Mouse (Mus musculus) limb, embryonic 13.5 days (tissue): ENCODE measurements around the gene Bicral. TPM values are rescaled to one million over a fixed set of nuclear protein-coding genes. Genes with fewer than 3 reads are reported as not detected.
"Not testable (repeated sequence)": the region's sequence is repeated elsewhere in the genome, so short reads cannot be mapped to it uniquely, and the experiment has no call there.

Experiments
- ATAC-seq: fragments of 200-750 bp; cut with Nextera tagmentation; 2 replicates; pipeline ENCODE4 v1.8.0; 2017; ENCODE audit warnings: low read depth, moderate number of reproducible peaks, moderate TSS enrichment; ENCODE audit not compliant: low FRiP score
- H3K27ac ChIP-seq: fragments of 300-500 bp; sonication (generic); 2 replicates; pipeline ENCODE4 v1.5.1; 2015; ENCODE audit warnings: inconsistent platforms, mild to moderate bottlenecking, moderate library complexity
- H3K27me3 ChIP-seq: fragments of 300-500 bp; sonication (generic); 2 replicates; pipeline ENCODE4 v1.6.1; 2015; ENCODE audit warnings: mild to moderate bottlenecking, inconsistent platforms
- H3K36me3 ChIP-seq: fragments of 300-500 bp; sonication (generic); 2 replicates; pipeline ENCODE4 v1.6.1; 2015; ENCODE audit warnings: inconsistent platforms, mild to moderate bottlenecking, moderate library complexity
- H3K4me1 ChIP-seq: fragments of 300-500 bp; sonication (generic); 2 replicates; pipeline ENCODE4 v1.6.1; 2015; ENCODE audit warnings: inconsistent platforms
- H3K4me2 ChIP-seq: fragments of 300-500 bp; sonication (generic); replicated peaks from 2 replicates; pipeline ENCODE4 v1.6.1; 2015; ENCODE audit warnings: inconsistent platforms, mild to moderate bottlenecking, moderate library complexity
- H3K4me3 ChIP-seq: fragments of 300-500 bp; sonication (generic); 2 replicates; pipeline ENCODE4 v1.5.1; 2015; ENCODE audit warnings: moderate library complexity, mild to moderate bottlenecking, inconsistent platforms
- H3K9ac ChIP-seq: fragments of 300-500 bp; sonication (generic); 2 replicates; pipeline ENCODE4 v1.6.1; 2015; ENCODE audit warnings: mild to moderate bottlenecking, inconsistent platforms
- H3K9me3 ChIP-seq: fragments of 300-500 bp; sonication (generic); 2 replicates; pipeline ENCODE4 v1.6.1; 2016; ENCODE audit warnings: inconsistent platforms
- WGBS: fragments of 180-500 bp; shearing (Covaris S2); methylation state at CpG from one replicate; pipeline ENCODE4 v1.1.7; 2015; 5-methylcytosine and 5-hydroxymethylcytosine counted together
- polyA plus RNA-seq: library from polyadenylated mRNA; unstranded; fragments of >200 nt; fragmentation: Nextera tagmentation; extraction: Ambion mirVana; gene quantifications from 2 replicates; pipeline ENCODE4 v1.2.1, GENCODE M21; 2015

Bicral gene
- polyA plus RNA-seq, 1 experiment from 2014 or later = 4.6 TPM

DNA sequence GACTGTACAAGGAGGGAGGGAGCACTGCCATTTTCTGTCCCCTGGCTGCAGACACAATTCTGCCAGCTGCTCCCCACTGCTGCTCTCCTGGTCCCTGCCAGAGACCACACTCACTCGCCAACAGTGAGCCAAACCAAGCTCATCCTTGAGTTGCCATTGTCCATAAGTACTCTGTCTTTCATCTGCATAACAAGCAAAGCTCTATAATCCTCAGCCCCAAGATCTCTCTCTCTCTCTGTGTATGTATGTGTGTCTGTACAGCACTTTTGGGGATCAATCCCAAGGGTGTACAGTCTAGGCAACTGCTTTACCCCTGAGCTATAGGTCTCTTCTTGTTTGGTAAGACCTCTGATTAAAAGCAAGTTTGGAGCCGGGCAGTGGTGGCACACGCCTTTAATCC, 47.6 kb downstream of the Bicral start:
- no peak overlapping the region for H3K4me2 ChIP-seq
- 87% methylated on average over 3 of the region's 3 CpGs for whole genome bisulfite sequencing
- no peak overlapping the region for H3K4me3 ChIP-seq
- H3K36me3 ChIP-seq = peaks cover 81% of the 10 kb centered on the region
- no peaks in the 10 kb centered on the region for H3K9me3 ChIP-seq
- no peaks in the 10 kb centered on the region for H3K4me1 ChIP-seq
- no peaks in the 10 kb centered on the region for H3K27me3 ChIP-seq
- H3K27ac ChIP-seq = no peak overlapping the region
- no peak for ATAC-seq
- H3K9ac ChIP-seq = no peak overlapping the region

DNA sequence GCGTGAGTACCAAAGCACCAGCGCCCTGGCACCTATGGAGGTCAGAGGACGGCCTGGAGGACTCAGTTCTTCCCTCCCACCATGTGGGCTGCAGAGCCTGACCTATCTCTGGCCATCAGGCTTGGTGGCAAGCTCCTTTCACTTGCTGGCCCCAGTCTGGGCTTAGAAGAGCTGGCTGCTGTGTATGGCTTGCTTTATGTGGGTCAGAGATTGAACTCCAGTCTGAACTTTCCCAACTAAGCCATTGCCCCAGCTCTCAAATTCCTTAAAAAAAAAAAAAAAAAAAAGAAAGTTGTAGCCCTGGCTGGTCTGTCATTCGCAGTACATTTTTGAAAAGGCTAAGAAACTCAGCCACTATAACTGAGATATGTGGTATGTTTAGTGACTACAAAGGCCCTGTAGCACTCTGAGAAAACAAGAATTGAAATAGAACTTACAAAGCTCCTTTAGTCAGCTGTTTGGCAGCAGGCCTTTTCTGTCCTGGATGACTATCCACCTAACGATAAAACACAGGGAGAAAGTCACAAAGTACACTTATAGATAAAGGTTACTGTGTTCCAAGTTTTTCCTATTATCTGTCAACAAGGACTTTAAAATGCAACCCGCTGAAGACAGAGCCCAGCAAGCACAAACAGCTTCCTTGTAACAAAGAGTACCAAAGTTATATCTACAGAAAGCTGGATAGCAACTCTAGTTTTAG, 49.0 kb downstream of the Bicral start:
- no peak overlapping the region for H3K9ac ChIP-seq
- H3K27ac ChIP-seq = no peak overlapping the region
- no peak for ATAC-seq
- no peaks in the 10 kb centered on the region for H3K9me3 ChIP-seq
- no peak overlapping the region for H3K4me2 ChIP-seq
- no peaks in the 10 kb centered on the region for H3K4me1 ChIP-seq
- no peaks in the 10 kb centered on the region for H3K27me3 ChIP-seq
- peaks cover 85% of the 10 kb centered on the region for H3K36me3 ChIP-seq
- H3K4me3 ChIP-seq = no peak overlapping the region
- WGBS = 89% methylated on average over 6 of the region's 6 CpGs

DNA sequence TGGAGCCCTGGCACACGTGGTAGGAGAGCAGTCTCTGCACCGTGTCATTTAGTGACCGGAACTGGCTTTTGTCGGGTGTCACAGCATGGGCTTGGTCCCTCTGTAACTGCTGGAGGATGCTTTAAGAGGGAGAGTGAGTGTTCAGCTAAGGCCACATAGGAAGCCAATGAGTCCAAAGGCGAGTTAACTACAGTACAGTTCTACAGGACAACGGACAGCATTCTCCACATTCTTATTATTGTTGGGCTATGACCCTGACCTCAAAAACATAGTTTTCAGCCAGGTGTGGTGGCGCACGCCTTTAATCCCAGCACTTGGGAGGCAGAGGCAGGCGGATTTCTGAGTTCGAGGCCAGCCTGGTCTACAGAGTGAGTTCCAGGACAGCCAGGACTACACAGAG, 49.9 kb downstream of the Bicral start:
- H3K4me2 ChIP-seq = no peak overlapping the region
- H3K4me3 ChIP-seq = no peak overlapping the region
- no peak overlapping the region for H3K9ac ChIP-seq
- no peak for ATAC-seq
- peaks cover 83% of the 10 kb centered on the region for H3K36me3 ChIP-seq
- H3K9me3 ChIP-seq = no peaks in the 10 kb centered on the region
- no peak overlapping the region for H3K27ac ChIP-seq
- H3K27me3 ChIP-seq = no peaks in the 10 kb centered on the region
- 88% methylated on average over 10 of the region's 10 CpGs for WGBS
- H3K4me1 ChIP-seq = no peaks in the 10 kb centered on the region

DNA sequence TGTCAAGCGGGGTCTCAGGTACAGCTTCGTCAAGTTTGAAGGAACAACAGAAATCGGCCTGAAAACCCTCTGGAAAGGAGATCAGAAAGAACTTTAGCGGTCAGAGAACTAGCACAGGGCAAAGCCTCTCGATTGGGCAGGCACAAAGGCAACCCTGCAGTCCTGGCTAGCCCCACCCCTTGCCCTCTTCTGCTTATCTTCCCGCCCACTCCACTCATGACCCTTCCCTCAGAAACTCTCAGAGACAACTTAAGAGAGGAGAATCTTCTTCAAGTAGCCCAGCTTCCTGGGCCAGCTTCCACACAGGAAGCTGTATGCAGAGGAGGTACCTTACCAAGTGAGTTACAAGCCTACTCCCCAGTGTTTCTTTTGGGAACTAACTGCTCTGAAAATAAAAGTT, 56.5 kb downstream of the Bicral start:
- peaks cover 69% of the 10 kb centered on the region for H3K36me3 ChIP-seq
- WGBS = 88% methylated on average over 6 of the region's 6 CpGs
- no peaks in the 10 kb centered on the region for H3K9me3 ChIP-seq
- no peak overlapping the region for H3K27ac ChIP-seq
- no peak overlapping the region for H3K9ac ChIP-seq
- H3K4me1 ChIP-seq = no peaks in the 10 kb centered on the region
- H3K4me2 ChIP-seq = no peak overlapping the region
- H3K27me3 ChIP-seq = no peaks in the 10 kb centered on the region
- no peak overlapping the region for H3K4me3 ChIP-seq
- no peak for ATAC-seq

DNA sequence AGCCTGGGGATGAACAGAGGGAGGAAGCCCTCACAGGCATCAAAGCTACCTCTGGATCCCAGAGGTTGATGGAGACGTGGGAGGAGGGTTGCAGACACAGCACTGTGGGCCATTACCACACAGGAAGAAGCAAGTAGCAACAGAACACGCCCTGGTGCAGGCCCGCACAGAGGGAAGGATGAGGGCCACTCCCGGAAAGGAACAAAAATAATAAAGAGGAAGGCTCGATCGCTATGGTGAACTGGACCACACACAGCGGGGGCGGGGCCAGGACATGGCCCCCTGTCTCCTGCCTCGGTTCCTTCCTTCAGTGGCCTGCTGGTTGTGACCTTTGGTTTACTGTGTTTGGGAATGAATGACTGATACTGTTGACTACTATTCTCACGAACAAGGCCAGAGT, 58.6 kb downstream of the Bicral start:
- Histone ChIP-seq H3K4me1 (no peaks in the 10 kb centered on the region), H3K9ac (no peak overlapping the region), H3K4me3 (no peak overlapping the region), H3K27me3 (no peaks in the 10 kb centered on the region), H3K36me3 (peaks cover 49% of the 10 kb centered on the region), H3K4me2 (no peak overlapping the region), H3K9me3 (no peaks in the 10 kb centered on the region), H3K27ac (no peak overlapping the region)
- 80% methylated on average over 10 of the region's 10 CpGs for WGBS
- ATAC-seq = no peak

DNA sequence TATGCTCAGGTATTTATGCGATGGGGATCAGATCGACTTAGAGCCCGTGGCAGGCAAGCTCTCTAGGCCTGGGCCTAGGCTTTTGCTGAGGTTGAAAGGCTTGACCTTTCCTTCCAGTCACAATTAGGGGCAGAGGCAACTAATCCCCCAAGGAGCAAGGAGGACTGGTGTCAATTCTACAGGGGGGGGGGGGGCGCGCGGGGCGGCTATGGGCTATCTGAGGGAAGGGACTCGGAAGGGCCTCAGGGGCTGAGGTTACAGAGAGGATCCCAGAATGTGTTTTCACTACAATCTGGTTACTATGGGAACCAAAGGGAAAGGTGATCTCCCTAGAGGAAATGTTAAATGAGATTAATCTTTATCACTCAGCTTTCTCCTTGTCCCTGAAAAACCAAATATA, 60.9 kb downstream of the Bicral start:
- Histone ChIP-seq H3K9me3 (peaks cover under 1% of the 10 kb centered on the region; the same call in 1 of the 2 replicates), H3K27ac (no peak overlapping the region), H3K4me1 (no peaks in the 10 kb centered on the region), H3K27me3 (no peaks in the 10 kb centered on the region), H3K36me3 (peaks cover 36% of the 10 kb centered on the region), H3K9ac (no peak overlapping the region), H3K4me3 (no peak overlapping the region), H3K4me2 (no peak overlapping the region)
- no peak for ATAC-seq
- 40% methylated on average over 5 of the region's 8 CpGs for WGBS

DNA sequence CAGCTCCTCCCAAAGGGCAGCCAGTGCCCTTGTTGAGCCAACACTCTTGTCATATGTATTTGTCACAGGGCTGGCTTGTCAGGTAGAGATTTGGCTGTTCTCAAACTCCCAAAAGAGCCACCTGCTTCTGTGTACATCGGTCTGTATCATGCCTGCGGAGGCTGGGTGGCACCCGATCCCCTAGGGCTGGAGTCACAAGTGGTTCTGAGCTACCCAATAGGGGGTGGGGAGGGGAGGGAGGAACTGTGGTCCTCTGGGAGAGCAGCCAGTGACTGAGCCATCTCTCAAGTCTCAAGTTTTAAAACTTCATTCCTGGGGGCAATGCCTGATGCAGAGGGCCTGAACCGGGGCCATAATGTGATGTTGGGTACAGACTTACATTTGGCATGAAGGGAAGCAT, 61.5 kb downstream of the Bicral start:
- no peaks in the 10 kb centered on the region for H3K27me3 ChIP-seq
- H3K36me3 ChIP-seq = peaks cover 30% of the 10 kb centered on the region
- no peak overlapping the region for H3K27ac ChIP-seq
- H3K4me1 ChIP-seq = no peaks in the 10 kb centered on the region
- no peak overlapping the region for H3K9ac ChIP-seq
- H3K4me3 ChIP-seq = no peak overlapping the region
- no peak for ATAC-seq
- H3K4me2 ChIP-seq = no peak overlapping the region
- 79% methylated on average over 4 of the region's 4 CpGs for WGBS
- peaks cover 4% of the 10 kb centered on the region; the same call in 1 of the 2 replicates for H3K9me3 ChIP-seq

DNA sequence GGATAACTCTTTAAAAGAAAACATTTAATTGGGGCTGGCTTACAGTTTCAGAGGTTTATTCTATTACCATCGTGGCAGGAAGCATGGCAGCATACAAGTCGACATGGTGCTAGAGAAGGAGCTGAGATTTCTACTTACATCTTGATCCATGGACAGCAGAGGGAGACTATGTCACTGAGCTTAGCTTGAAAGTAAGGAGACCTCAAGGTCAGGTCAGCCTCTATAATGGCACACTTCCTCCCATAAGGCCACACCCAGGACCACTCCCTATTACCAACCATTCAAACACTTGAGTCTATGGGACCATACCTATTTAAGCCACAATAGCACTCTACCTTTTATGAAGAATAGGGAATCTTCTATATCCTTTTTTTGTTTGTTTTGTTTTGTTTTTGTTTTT, 65.3 kb downstream of the Bicral start:
- Histone ChIP-seq H3K4me1 (no peaks in the 10 kb centered on the region), H3K27ac (no peak overlapping the region), H3K4me3 (no peak overlapping the region), H3K27me3 (no peaks in the 10 kb centered on the region), H3K9ac (no peak overlapping the region), H3K9me3 (peaks cover 4% of the 10 kb centered on the region; the same call in 1 of the 2 replicates), H3K36me3 (no peaks in the 10 kb centered on the region), H3K4me2 (no peak overlapping the region)
- WGBS = 90% methylated on average over 2 of the region's 2 CpGs
- no peak for ATAC-seq

DNA sequence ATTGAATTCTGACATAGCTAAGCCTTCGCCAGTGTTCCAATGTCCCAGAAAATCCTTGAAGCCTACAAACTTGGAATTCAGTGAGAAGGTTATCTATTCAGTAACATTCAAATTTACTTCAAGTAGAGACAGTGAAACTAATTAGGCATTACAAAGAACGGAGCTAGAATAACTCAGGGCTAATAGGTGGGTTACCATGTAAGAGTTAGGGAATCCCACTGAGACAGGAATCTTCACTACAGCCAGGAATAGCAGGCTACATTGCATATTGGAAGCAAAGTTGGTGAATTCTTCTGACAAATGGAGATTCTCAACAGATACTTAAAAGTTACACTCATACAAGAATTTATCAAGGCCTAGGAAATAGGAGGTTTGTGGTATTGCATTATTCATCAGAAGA, 70.3 kb downstream of the Bicral start:
- WGBS = 55% methylated on average over 2 of the region's 2 CpGs
- not testable (repeated sequence) for H3K4me1 ChIP-seq

DNA sequence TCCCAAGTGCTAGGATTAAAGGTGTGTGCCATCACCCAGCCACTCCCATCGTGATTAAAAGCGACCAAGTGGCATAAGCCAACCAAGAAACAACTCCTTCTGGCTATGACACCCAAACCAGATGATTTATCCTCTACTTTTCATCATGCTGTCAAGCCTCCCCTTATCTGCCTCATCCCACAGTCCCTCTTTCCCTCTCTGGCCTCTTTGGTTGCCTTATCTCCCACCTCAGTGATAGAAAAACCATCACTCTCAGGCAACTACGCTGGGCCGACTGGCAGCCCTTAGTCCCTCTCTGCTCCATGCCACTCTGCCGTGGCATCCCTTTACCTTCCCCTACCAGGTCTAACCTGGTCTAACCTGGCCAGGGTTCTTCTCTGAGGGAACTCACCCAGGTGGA, 71.3 kb downstream of the Bicral start:
- Histone ChIP-seq H3K27me3 (no peaks in the 10 kb centered on the region), H3K27ac (no peak overlapping the region), H3K9ac (no peak overlapping the region), H3K9me3 (no peaks in the 10 kb centered on the region; the same call in 1 of the 2 replicates), H3K4me1 (no peaks in the 10 kb centered on the region), H3K4me3 (no peak overlapping the region), H3K36me3 (no peaks in the 10 kb centered on the region), H3K4me2 (no peak overlapping the region)
- WGBS = 91% methylated on average over 5 of the region's 5 CpGs
- ATAC-seq = no peak

More for the DNA sequence above, 70.3 kb downstream of the Bicral start:
- ATAC-seq, H3K27ac ChIP-seq, H3K36me3 ChIP-seq, H3K27me3 ChIP-seq, H3K9ac ChIP-seq, H3K4me3 ChIP-seq, H3K4me2 ChIP-seq, H3K9me3 ChIP-seq: not testable (repeated sequence)

DNA sequence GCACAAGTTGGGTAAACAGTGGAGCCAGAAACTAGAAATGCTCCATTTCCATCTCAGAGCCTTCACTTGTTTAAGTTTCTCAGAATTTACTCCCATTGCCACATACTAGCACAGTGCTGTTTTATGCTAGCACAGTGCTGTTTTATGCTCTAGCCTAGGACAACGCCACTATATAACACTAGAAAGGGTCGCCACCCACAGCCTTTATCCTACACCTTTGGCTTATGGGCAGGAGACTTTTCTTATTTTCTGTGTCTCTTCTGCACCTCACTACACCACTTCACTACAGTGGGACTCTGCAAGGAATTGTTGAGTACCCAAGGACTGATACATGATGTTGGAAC, 75.1 kb downstream of the Bicral start:
- no peak for ATAC-seq
- H3K27ac ChIP-seq = peak overlapping the region; percentile 89
- H3K36me3 ChIP-seq = peaks cover 28% of the 10 kb centered on the region
- peak overlapping the region; percentile 71 for H3K4me3 ChIP-seq
- no peaks in the 10 kb centered on the region for H3K27me3 ChIP-seq
- H3K4me1 ChIP-seq = peaks cover 9% of the 10 kb centered on the region
- 86% methylated on average over 2 of the region's 2 CpGs for WGBS
- no peaks in the 10 kb centered on the region for H3K9me3 ChIP-seq
- H3K9ac ChIP-seq = peak overlapping the region; percentile 82; the same call in 1 of the 2 replicates
- peak overlapping the region; percentile 72 for H3K4me2 ChIP-seq

DNA sequence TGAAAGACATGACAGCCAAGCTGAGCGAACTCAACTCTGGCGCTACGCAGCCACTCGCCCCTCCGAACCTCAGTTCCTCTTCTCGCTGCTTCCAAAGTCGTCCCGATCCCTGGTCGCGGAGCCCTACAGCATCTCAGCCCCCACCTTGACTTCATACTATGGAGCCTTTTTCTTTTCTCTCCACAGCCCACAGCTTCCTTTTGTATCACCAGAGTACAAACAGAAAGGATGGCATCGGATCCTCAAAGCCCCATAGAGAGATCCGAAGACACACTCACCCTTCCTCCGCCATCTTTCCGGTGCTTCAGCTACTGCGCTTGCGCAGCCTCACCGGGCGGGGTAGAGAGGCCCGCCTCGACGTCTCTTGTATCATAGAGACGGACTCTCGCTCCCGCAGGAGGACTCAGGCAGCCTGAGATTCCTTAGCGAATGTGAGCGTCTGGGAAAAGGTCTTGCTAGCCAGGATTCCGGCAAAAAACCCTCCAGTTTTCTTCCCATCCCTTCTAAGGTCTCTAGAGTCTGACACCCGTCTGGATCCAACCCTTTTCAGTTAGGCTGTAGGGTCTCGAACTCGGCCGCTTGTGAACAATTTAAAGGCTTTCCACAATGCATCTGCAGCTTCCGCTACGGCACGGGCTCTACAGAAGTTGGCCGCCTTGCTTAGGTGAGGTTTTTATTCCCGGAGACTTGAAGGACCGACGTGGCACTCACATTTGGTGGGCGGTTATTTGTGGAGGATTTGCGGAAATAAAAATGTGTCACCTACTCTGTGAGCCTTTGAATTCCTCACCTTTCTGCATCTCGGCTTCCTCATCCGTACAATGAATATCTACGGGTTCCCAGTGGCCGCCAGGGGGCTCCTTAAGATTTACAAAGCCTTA, 75.7 kb downstream of the Bicral start, which contains the start of gene Rpl7l1:
TSS of gene Rpl7l1 (minus strand) at position 332 of the 881 bp plus-strand sequence.
- ATAC-seq = peak; percentile 96
- Histone ChIP-seq H3K4me3 (peak within 1 kb of the TSS; percentile 71), H3K4me2 (peak within 1 kb of the TSS; percentile 72), H3K4me1 (peaks cover 9% of the 10 kb centered on the region), H3K27me3 (no peaks in the 10 kb centered on the region), H3K36me3 (peaks cover 34% of the 10 kb centered on the region), H3K9ac (peak within 1 kb of the TSS; percentile 82), H3K9me3 (no peaks in the 10 kb centered on the region), H3K27ac (peak within 1 kb of the TSS; percentile 89)
- WGBS = under 1% methylated on average over 44 of the region's 44 CpGs
